Mouse (Mus musculus): ENCODE measurements around the gene Dse. TPM values are rescaled to one million over a fixed set of nuclear protein-coding genes. Genes with fewer than 3 reads are reported as not detected.

The Dse gene
- polyA plus RNA-seq, 1 experiment, result 77.3 TPM

DNA sequence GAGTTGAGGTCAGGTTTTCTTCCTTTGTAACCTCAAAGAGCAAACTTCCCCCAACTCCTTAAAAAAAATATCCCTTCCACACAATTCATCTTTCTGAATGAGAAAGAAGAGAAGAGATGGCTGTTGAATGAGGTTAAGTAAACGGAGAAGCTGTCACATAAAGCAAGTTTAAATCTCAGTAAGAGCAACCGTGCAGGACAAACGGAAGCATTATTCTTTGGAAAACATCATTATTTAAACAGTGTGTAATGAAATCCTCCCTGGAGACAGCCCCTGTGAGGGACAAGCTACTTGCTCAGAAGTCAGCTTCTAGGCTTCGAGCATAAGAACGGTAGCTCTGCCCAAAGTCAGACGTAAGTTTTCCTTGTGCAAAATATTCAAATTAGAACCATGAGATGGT is 57.1 kb downstream of the Dse start:
- H3K4me3 ChIP-seq (ENCODE audit: insufficient read depth, low read length), result no peak overlapping the region
- H3K27ac ChIP-seq (ENCODE audit: insufficient read depth, low read length), result peak overlapping the region; percentile 64
- TF ChIP-seq POLR2A (IDR thresholded peaks at IDR 0.05; ENCODE audit: low read depth, low read length), result no peak
- no peak for TF ChIP-seq CTCF (IDR thresholded peaks at IDR 0.05; ENCODE audit: borderline replicate concordance, insufficient read depth, low read length)
- H3K4me1 ChIP-seq (ENCODE audit: control insufficient read depth, insufficient read depth, low read length), result peaks cover 4% of the 10 kb centered on the region; the same call in 1 of the 2 replicates

DNA sequence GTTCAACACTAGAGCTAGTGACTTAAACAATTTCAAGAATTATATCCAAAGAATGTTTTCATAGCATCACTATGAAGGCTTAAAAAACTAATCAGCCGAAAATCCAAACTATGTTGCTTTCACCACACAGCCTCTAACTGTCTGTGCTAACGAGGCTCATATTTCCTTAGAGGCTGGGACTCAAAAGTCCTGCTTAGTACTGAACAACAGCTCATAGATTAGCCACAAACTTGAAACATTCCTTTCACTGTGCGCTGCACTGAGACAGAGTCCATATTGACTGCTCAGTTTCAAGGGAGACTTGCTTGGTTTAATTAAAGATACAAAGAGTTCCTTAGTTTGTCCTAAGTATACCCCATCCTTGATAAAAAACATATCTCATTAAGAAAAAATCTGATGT is 57.7 kb downstream of the Dse start:
- Histone ChIP-seq H3K4me3 (ENCODE audit: insufficient read depth, low read length) (no peak overlapping the region), H3K4me1 (ENCODE audit: control insufficient read depth, insufficient read depth, low read length) (peaks cover 4% of the 10 kb centered on the region; the same call in 1 of the 2 replicates), H3K27ac (ENCODE audit: insufficient read depth, low read length) (no peak overlapping the region)
- TF ChIP-seq POLR2A (IDR thresholded peaks at IDR 0.05; ENCODE audit: low read depth, low read length) (no peak), CTCF (IDR thresholded peaks at IDR 0.05; ENCODE audit: borderline replicate concordance, insufficient read depth, low read length) (no peak)

DNA sequence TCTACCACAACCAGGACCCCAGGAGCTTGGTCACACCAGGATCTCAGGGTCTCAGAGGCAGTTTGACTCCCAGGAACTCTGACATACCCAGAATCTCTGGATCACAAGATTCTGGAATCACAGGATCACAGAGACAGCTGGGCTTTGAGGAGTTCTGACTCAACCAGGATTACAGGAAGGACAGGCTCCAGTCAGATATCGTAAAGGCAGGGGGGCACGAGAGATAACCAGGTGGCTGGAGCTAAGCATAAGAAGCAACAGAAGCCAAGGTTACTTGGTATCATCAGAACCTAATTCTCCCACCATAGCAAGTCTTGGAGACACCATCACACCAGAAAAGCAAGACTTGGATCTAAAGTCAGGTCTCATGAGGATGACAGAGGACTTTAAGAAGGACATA is 65.8 kb downstream of the Dse start:
- Histone ChIP-seq H3K4me3 (ENCODE audit: insufficient read depth, low read length) (no peak overlapping the region), H3K27ac (ENCODE audit: insufficient read depth, low read length) (no peak overlapping the region), H3K4me1 (ENCODE audit: control insufficient read depth, insufficient read depth, low read length) (no peaks in the 10 kb centered on the region)
- TF ChIP-seq CTCF (IDR thresholded peaks at IDR 0.05; ENCODE audit: borderline replicate concordance, insufficient read depth, low read length) (no peak), POLR2A (IDR thresholded peaks at IDR 0.05; ENCODE audit: low read depth, low read length) (no peak)

DNA sequence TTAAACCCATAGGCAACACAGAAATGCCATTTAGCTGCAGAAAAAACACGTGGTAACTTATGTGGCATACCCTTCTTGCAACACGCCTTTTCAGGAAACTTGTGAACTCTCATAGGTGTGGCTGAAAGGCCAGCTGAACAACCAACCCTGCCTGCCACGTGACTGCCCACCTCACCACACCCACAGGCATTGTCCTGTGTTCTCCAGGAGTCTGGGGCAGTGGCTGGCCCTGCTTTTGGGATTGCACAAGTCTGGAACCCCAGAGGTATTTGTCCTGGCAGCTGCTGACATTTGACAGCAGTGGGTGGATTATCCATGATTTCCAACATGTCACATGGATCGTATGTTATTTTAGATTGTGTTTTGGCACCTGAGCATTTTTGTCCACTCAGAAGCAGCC is 67.7 kb downstream of the Dse start:
- no peak overlapping the region for H3K27ac ChIP-seq (ENCODE audit: insufficient read depth, low read length)
- TF ChIP-seq CTCF (IDR thresholded peaks at IDR 0.05; ENCODE audit: borderline replicate concordance, insufficient read depth, low read length) (no peak), POLR2A (IDR thresholded peaks at IDR 0.05; ENCODE audit: low read depth, low read length) (no peak)
- H3K4me3 ChIP-seq (ENCODE audit: insufficient read depth, low read length), result no peak overlapping the region
- no peaks in the 10 kb centered on the region for H3K4me1 ChIP-seq (ENCODE audit: control insufficient read depth, insufficient read depth, low read length)

DNA sequence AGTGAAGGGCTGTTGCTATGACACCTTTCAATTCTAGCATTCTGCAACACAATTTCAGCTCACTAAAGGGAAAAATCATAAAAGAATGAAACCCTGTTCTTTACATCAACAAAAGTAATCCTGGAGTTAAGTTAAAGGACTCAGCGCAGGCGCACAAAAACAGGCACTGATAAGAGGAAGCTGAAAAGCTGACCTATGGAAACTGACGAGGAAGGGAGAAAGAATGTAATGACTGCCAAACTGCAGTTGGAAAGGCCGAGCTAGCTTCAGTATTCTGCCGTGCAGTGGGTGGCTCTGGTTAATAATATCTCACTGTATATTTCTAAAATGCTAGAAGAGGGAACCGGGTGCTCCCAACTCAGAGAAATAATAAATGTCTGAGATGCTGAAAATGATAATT is 69.5 kb downstream of the Dse start:
- Histone ChIP-seq H3K4me1 (ENCODE audit: control insufficient read depth, insufficient read depth, low read length) (no peaks in the 10 kb centered on the region), H3K4me3 (ENCODE audit: insufficient read depth, low read length) (no peak overlapping the region), H3K27ac (ENCODE audit: insufficient read depth, low read length) (no peak overlapping the region)
- no peak for TF ChIP-seq CTCF (IDR thresholded peaks at IDR 0.05; ENCODE audit: borderline replicate concordance, insufficient read depth, low read length)
- no peak for TF ChIP-seq POLR2A (IDR thresholded peaks at IDR 0.05; ENCODE audit: low read depth, low read length)

DNA sequence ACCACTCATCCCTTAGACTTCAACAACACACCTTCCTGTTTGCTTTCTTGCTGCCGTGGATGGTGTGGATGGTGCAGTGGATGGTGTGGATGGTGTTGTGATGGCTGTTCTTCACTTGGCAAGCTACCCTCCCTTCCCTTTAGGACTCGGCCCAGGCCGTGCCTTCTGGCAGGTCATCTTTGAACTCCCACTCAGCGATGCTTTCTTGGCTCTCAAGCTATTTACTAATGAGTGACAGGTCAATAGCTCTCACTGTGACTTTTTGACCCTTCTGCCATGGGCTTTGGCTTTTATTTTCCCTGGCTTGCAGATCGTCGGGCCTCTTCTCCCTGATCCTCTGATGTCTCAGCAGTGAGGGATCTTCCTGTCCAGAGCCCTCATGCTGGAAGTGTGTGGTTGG is 71.1 kb downstream of the Dse start:
- H3K4me3 ChIP-seq (ENCODE audit: insufficient read depth, low read length), result no peak overlapping the region
- TF ChIP-seq CTCF (IDR thresholded peaks at IDR 0.05; ENCODE audit: borderline replicate concordance, insufficient read depth, low read length), result no peak
- TF ChIP-seq POLR2A (IDR thresholded peaks at IDR 0.05; ENCODE audit: low read depth, low read length), result no peak

GRCm38 (mm10) chr10:34131356-34131755 is 76.2 kb downstream of the Dse start:
- no peak overlapping the region for H3K27ac ChIP-seq (ENCODE audit: insufficient read depth, low read length)
- H3K4me1 ChIP-seq (ENCODE audit: control insufficient read depth, insufficient read depth, low read length), result peaks cover 4% of the 10 kb centered on the region; the same call in 1 of the 2 replicates
- no peak overlapping the region for H3K4me3 ChIP-seq (ENCODE audit: insufficient read depth, low read length)
- TF ChIP-seq CTCF (IDR thresholded peaks at IDR 0.05; ENCODE audit: borderline replicate concordance, insufficient read depth, low read length) (no peak), POLR2A (IDR thresholded peaks at IDR 0.05; ENCODE audit: low read depth, low read length) (no peak)

More for the DNA sequence above, 71.1 kb downstream of the Dse start:
- H3K27ac ChIP-seq (ENCODE audit: insufficient read depth, low read length), result no peak overlapping the region
- H3K4me1 ChIP-seq (ENCODE audit: control insufficient read depth, insufficient read depth, low read length), result no peaks in the 10 kb centered on the region

DNA sequence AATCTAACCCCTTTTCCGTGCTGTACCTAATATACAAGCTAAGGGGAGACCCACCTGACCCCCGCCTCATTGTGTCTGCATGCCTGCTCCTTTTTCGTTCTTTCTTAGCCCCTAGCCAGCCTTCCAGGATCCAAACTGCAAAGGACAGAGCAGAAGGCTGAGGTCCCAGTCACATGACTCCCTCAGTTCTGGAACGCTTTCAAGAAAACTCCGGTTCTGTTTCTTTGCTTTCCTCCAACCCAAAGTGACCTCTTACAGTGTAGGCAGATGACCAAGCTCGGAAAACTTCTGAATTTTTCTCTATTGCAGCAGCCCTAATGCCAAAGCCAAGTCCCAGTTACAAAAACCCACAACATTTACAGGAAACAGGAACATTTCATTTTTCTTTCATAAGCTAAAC is 79.1 kb downstream of the Dse start:
- Histone ChIP-seq H3K4me3 (ENCODE audit: insufficient read depth, low read length) (no peak overlapping the region), H3K4me1 (ENCODE audit: control insufficient read depth, insufficient read depth, low read length) (peaks cover 4% of the 10 kb centered on the region; the same call in 1 of the 2 replicates), H3K27ac (ENCODE audit: insufficient read depth, low read length) (peak overlapping the region; percentile 71)
- TF ChIP-seq CTCF (IDR thresholded peaks at IDR 0.05; ENCODE audit: borderline replicate concordance, insufficient read depth, low read length) (no peak), POLR2A (IDR thresholded peaks at IDR 0.05; ENCODE audit: low read depth, low read length) (no peak)

DNA sequence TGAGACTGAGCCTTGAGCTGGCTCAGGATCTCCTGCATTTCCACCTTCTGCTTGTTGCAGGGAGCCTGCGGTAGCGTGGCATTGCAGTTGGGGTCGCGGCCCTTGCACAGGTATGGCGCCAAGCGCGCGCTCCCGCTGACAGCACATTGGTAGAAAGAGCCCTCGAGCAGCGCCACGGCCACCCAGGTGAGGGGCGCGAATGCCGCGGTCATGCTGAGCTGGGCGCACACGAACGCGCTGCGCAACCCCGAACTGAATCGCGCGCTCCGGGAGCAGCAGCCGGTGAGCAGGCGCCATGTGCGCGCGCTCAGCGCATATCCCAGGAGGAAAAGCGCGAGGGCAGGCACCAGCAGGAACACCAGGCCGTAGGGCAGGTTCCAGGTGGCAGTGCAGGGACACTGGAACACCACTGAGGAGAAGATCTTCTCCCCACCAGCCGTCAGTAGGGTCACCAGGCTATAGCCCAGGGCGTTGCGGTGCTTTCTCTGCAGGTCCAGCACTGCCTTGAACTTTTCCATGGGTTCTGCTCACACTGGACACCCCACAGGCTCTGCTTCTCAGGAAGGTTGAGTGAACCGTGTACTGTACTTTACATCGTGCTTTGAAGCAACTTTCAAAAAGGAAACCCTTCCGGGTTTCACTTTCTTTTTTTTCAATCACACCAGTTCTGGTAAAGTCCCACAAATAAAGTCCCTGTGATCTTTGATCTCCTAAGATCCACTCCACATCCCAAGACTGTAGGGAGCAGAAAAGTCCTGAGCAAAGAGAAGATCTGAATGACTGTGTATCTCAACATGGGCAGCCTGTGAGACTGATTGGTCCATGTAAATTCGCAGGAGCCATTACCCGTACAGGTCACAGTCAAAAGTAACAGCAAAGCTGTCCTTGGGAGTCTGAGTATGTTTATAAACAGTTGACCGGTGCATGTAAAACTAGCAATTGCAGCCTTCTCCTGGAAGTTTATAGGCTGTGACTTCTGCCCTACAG is 79.8 kb downstream of the Dse start, which contains the start of gene Calhm6:
TSS of gene Calhm6 (minus strand) at position 593 of the 987 bp plus-strand sequence.
- no peak for TF ChIP-seq POLR2A (IDR thresholded peaks at IDR 0.05; ENCODE audit: low read depth, low read length)
- no peak for TF ChIP-seq CTCF (IDR thresholded peaks at IDR 0.05; ENCODE audit: borderline replicate concordance, insufficient read depth, low read length)
- peaks cover 4% of the 10 kb centered on the region; the same call in 1 of the 2 replicates for H3K4me1 ChIP-seq (ENCODE audit: control insufficient read depth, insufficient read depth, low read length)
- H3K4me3 ChIP-seq (ENCODE audit: insufficient read depth, low read length), result peak within 1 kb of the TSS; percentile 33
- H3K27ac ChIP-seq (ENCODE audit: insufficient read depth, low read length), result peak within 1 kb of the TSS; percentile 71

DNA sequence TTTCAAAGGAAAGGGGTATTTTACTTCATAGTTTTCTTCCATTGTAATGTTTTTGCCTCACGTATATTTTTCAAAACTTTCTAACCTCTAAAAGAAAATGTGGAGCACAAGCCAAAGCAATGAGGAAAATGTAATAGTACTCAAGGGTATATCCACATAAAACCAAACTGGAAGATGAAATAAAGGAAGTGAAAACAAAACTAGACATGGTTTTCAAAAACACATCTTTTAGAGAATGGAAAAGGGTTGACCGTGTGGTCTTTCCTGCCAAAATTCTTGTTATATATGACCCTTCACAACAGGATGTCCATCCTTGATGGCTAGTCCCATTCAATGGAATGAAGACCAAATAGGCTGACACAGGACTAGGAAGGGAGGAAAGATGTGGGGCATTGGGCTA is 89.1 kb downstream of the Dse start:
- H3K27ac ChIP-seq (ENCODE audit: insufficient read depth, low read length), result no peak overlapping the region
- H3K4me3 ChIP-seq (ENCODE audit: insufficient read depth, low read length), result no peak overlapping the region
- TF ChIP-seq CTCF (IDR thresholded peaks at IDR 0.05; ENCODE audit: borderline replicate concordance, insufficient read depth, low read length) (no peak), POLR2A (IDR thresholded peaks at IDR 0.05; ENCODE audit: low read depth, low read length) (no peak)
- no peaks in the 10 kb centered on the region for H3K4me1 ChIP-seq (ENCODE audit: control insufficient read depth, insufficient read depth, low read length)
